Mouse (Mus musculus) midbrain, embryonic 10.5 days (tissue): ENCODE measurements around the gene Pgpep1l. TPM values are rescaled to one million over a fixed set of nuclear protein-coding genes. Genes with fewer than 3 reads are reported as not detected.

Experiments
- DNase-seq: peaks from one replicate; pipeline ENCODE4 v3.0.0-alpha.2; 2017; ENCODE audit warnings: low spot score
- H3K27ac ChIP-seq: fragments of 300-500 bp; sonication (generic); replicated peaks from 2 replicates; pipeline ENCODE4 v1.5.1; 2016; ENCODE audit warnings: mild to moderate bottlenecking
- H3K27me3 ChIP-seq: fragments of 300-500 bp; sonication (generic); 2 replicates; pipeline ENCODE4 v1.6.1; 2016; ENCODE audit warnings: low read depth, mild to moderate bottlenecking; ENCODE audit not compliant: poor library complexity, severe bottlenecking
- H3K36me3 ChIP-seq: fragments of 300-500 bp; sonication (generic); 2 replicates; pipeline ENCODE4 v1.6.1; 2016; ENCODE audit warnings: mild to moderate bottlenecking, moderate library complexity
- H3K4me1 ChIP-seq: fragments of 300-500 bp; sonication (generic); 2 replicates; pipeline ENCODE4 v1.6.1; 2016
- H3K4me3 ChIP-seq: fragments of 300-500 bp; sonication (generic); 2 replicates; pipeline ENCODE4 v1.5.1; 2016; ENCODE audit warnings: mild to moderate bottlenecking, moderate library complexity
- H3K9me3 ChIP-seq: fragments of 300-500 bp; sonication (generic); replicated peaks from 2 replicates; pipeline ENCODE4 v1.6.1; 2016; ENCODE audit warnings: mild to moderate bottlenecking
- WGBS: fragments of 180-500 bp; shearing (Covaris S2); methylation state at CpG from one replicate; pipeline ENCODE4 v1.1.7; 2016; 5-methylcytosine and 5-hydroxymethylcytosine counted together
- polyA plus RNA-seq: library from polyadenylated mRNA; unstranded; fragments of >200 nt; fragmentation: Nextera tagmentation; extraction: Ambion mirVana; gene quantifications from 2 replicates; pipeline ENCODE4 v1.2.1, GENCODE M21; 2016

Pgpep1l gene
- polyA plus RNA-seq, 1 experiment from 2014 or later = not detected

DNA sequence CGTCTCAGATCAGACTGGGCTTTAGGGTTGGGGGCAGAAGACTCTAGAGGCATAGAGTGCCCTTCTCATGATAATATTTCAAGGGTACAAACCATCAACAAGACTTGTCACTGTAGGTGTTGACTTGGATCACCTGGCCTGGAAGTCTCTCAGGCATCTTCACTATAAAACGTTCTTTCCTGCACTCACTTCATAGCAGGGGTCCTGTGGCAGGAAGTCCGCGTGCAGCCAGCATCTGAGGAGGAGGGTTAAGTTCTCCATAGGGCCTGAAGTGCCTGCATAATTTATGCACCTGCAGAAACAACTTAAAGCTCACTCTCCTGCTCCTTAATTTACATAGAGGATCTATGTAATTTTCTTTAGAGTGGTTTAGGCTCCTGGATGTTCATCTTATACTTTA lies 18.4 kb downstream of the Pgpep1l start:
- WGBS = 48% methylated on average over 4 of the region's 4 CpGs
- H3K4me1 ChIP-seq = no peaks in the 10 kb centered on the region
- H3K27ac ChIP-seq = no peak overlapping the region
- H3K9me3 ChIP-seq = 0 out of 2 replicates have a peak, but pooled peaks cover 5% of the 10 kb centered on the region
- H3K36me3 ChIP-seq = no peaks in the 10 kb centered on the region
- no peaks in the 10 kb centered on the region for H3K27me3 ChIP-seq
- no peak for DNase-seq
- H3K4me3 ChIP-seq = no peak overlapping the region

DNA sequence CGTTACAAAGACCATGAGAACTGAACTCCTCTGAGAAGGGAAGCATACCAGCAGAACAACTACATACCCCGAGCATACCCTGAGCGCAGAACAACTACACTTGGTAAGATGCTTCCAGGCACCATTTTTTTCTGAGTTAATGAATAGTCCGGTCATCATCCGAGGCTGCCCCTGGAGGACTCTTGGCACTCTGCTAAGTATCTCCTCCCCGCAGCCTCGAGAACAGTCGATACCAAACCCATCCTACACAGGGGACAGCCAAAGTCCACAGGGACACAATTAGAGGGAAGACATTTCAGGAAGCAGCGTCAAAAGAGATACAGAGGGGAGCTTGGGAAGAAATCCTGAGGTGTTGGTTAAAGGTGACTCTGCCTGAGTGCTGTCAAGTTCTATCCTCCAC lies 22.8 kb downstream of the Pgpep1l start:
- Histone ChIP-seq H3K4me1 (peaks cover 10% of the 10 kb centered on the region), H3K9me3 (no peaks in the 10 kb centered on the region), H3K27me3 (no peaks in the 10 kb centered on the region), H3K27ac (no peak overlapping the region), H3K36me3 (no peaks in the 10 kb centered on the region), H3K4me3 (no peak overlapping the region)
- WGBS = 89% methylated on average over 9 of the region's 9 CpGs
- DNase-seq = no peak

DNA sequence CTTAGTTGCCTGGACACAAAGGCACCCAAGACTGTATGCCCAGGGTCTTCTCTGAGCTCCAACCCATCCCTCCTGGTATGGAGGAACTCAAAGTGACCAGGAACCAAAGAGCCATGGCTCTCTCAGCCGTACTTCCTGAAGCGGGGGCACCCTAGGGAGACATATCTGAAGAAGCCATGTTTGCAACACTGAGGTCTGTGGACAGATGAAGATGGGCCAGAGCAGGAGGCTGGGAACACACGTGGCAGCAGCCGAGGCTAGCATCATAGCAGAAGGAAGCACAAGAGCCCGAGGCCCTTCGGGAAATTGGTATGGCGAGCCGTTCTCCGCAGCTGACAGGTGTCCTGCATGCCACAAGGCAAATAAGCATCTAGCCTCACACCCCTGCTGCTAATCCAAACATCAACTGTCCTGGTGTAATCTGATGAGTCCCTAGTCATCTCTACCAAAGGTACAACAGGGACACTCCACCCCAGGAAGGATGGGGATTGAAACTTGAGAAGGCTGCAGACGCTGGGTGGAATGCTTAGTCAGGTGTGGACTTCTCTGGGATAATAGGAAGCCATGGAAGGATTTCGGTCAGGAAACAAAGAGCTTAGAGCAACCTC lies 24.7 kb downstream of the Pgpep1l start:
- H3K27ac ChIP-seq = no peak overlapping the region
- H3K4me1 ChIP-seq = peaks cover 10% of the 10 kb centered on the region

DNA sequence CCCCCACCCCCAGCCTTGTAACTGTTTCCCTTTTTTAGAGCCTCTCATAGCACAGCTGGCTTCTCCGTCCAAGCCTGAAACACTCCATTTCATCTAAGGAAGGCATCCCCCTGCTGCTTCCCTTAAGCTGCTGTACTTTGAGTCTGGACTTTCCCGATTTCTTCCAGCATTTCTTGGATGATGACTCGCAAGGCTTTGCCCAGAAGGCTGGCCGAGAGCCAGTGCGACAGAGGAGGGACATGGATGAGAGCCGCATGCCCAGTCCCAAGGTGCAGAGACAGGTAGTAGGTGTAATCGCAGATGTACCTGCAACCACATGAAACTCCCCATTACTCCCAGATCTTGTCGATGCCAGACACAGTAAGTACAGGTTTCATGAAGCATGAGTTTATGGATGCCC lies 27.2 kb downstream of the Pgpep1l start:
- H3K9me3 ChIP-seq = no peaks in the 10 kb centered on the region
- WGBS = 88% methylated on average over 8 of the region's 8 CpGs
- H3K4me1 ChIP-seq = peaks cover 28% of the 10 kb centered on the region
- no peak overlapping the region for H3K27ac ChIP-seq
- H3K27me3 ChIP-seq = no peaks in the 10 kb centered on the region
- no peak for DNase-seq
- H3K4me3 ChIP-seq = no peak overlapping the region
- peaks cover under 1% of the 10 kb centered on the region for H3K36me3 ChIP-seq

More for the DNA sequence above, 24.7 kb downstream of the Pgpep1l start:
- no peak overlapping the region for H3K4me3 ChIP-seq
- no peak for DNase-seq
- WGBS = 65% methylated on average over 11 of the region's 11 CpGs
- no peaks in the 10 kb centered on the region for H3K27me3 ChIP-seq
- no peaks in the 10 kb centered on the region for H3K9me3 ChIP-seq
- no peaks in the 10 kb centered on the region for H3K36me3 ChIP-seq

DNA sequence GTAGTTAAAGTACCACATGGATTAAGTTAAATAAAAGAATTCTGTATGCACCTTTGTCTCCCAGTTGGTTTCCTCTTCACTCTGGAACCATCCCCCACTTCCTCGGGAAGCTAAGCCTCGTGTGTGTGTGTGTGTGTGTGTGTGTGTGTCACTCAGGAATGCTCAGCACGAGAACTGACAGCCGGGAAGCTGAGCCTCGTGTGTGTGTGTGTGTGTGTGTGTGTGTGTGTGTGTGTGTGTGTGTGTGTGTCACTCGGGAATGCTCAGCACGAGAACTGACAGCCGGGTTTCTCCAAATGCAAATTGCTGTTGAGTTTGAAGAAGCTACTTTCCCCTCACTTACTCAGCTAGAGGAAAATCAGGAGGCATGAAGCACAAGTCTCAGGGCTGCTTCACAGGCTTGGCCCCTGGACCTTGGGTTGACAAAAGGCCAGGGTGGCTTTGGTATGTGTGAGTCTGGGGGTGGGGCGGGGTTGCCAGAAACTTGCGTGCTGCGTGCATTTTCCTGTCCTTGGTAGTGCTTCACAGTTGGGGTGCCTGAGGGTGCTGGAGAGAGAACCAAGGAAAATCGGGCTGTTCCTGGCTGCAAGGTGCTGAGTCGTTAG lies 30.3 kb downstream of the Pgpep1l start:
- H3K9me3 ChIP-seq = no peaks in the 10 kb centered on the region
- no peak overlapping the region for H3K4me3 ChIP-seq
- H3K36me3 ChIP-seq = peaks cover 26% of the 10 kb centered on the region
- DNase-seq = peak; percentile 66
- H3K27me3 ChIP-seq = no peaks in the 10 kb centered on the region
- H3K4me1 ChIP-seq = peaks cover 25% of the 10 kb centered on the region
- 30% methylated on average over 13 of the region's 13 CpGs for WGBS
- peak overlapping the region; percentile 6 for H3K27ac ChIP-seq

DNA sequence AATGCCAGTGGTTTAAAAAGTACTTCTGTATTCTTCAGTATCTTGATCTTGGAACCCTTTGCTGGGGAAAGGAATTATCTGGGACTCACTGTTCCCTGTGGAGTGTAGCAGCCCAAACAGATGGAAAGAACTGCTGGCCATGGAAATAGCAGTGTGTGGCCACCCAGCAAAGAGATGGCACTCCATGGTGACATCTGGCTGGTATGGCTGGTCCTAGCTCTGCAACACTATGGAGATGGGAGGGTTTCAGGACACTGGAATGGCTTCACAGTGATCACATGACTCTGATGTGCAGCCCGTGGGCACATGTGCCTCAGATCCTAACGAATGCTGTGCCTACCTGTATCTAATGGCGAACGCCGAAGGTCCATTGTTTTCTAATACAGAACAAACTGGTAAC lies 31.5 kb downstream of the Pgpep1l start:
- no peak for DNase-seq
- WGBS = 89% methylated on average over 5 of the region's 5 CpGs
- Histone ChIP-seq H3K36me3 (peaks cover 35% of the 10 kb centered on the region), H3K27me3 (no peaks in the 10 kb centered on the region), H3K4me3 (no peak overlapping the region), H3K27ac (no peak overlapping the region), H3K4me1 (peaks cover 34% of the 10 kb centered on the region), H3K9me3 (no peaks in the 10 kb centered on the region)

DNA sequence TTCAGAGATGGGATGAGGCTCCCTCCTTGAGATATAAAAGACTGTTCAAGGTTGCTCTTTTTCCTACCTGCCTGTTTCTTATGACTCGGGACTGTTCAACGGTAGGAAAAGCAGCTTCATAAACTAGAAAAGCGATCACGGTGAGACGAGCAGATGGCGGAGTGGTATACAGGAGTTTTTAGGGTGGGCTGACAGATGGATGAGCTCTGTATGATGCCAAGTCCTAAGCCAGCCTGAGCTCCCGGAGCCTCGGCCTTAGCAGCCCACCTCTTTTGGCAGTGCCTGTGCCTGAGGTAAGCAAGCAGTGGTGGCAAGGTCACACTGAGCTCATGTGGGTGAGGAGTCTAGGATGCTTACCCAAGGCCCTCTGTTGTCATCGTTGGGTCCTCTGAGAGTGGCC lies 33.2 kb downstream of the Pgpep1l start:
- peaks cover 36% of the 10 kb centered on the region for H3K4me1 ChIP-seq
- H3K27ac ChIP-seq = no peak overlapping the region
- H3K4me3 ChIP-seq = no peak overlapping the region
- no peaks in the 10 kb centered on the region for H3K27me3 ChIP-seq
- no peak for DNase-seq
- no peaks in the 10 kb centered on the region for H3K9me3 ChIP-seq
- WGBS = 95% methylated on average over 9 of the region's 9 CpGs
- peaks cover 52% of the 10 kb centered on the region for H3K36me3 ChIP-seq

DNA sequence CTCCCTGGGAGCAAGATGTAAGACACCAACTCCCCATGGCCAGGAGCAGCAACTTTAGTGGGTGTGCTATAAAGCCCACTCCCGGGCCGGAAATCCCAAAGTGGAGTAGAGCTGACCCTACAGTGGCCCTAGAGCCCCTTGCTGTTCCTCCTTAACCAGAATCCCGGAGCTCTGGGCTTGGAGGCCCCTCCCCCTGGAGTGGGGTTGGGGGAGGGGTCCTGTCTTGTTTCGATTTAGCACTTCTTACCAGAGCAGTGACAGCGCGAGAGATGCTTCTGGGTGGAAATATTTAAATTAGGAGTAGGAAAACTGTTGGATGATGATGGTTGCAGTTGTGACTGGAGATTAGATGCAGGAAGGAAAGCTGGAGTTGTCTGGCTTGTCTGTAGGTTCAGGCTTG lies 35.5 kb downstream of the Pgpep1l start:
- 49% methylated on average over 6 of the region's 6 CpGs for WGBS
- Histone ChIP-seq H3K27ac (peak overlapping the region; percentile 46; the same call in 1 of the 2 replicates), H3K27me3 (no peaks in the 10 kb centered on the region), H3K4me1 (peaks cover 30% of the 10 kb centered on the region), H3K4me3 (no peak overlapping the region), H3K36me3 (peaks cover 75% of the 10 kb centered on the region), H3K9me3 (no peaks in the 10 kb centered on the region)
- no peak for DNase-seq

DNA sequence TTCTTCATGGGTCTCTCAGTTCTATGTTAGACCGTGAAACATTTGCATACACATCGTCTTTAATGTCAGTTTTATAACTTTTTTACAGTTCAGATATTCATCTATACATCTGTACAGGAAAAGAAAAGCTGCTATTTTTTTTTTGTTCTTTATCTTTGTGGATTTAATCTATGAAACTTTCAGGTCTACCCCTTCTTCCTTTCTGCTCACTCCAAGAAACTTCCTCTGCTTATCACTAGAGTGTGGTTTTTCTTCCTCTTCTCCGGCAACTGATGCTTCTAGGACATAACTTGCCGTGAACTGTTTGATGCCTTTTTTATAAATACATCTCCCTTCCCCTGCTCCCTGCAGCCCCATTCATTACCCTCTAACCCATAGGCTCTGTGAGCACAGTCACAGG lies 36.4 kb downstream of the Pgpep1l start:
- Histone ChIP-seq H3K4me3 (no peak overlapping the region), H3K4me1 (peaks cover 30% of the 10 kb centered on the region), H3K9me3 (no peaks in the 10 kb centered on the region), H3K27me3 (no peaks in the 10 kb centered on the region), H3K27ac (peak overlapping the region; percentile 30; the same call in 1 of the 2 replicates), H3K36me3 (peaks cover 84% of the 10 kb centered on the region)
- WGBS = 90% methylated on average over 4 of the region's 4 CpGs
- DNase-seq = no peak

DNA sequence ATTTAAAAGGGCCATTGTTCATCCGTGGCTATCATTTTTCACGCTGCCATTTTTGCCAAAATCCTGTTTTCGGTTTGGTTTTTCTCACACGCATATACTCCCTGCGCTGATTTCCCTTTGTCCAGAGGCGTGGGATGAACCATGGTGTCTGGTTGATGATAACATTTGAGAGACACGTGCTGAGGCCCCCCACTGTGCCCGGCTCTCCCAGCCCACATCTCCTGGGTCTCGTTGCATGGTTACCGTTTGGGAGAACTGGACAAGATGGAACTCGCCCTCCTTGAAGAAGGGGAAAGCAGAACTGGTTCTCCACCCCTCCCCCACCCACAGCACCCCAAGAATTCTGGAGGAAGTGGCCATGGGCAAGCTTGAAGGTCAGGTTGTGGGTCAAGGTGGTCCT lies 37.0 kb downstream of the Pgpep1l start:
- H3K4me3 ChIP-seq = no peak overlapping the region
- H3K27me3 ChIP-seq = no peaks in the 10 kb centered on the region
- H3K36me3 ChIP-seq = peaks cover 90% of the 10 kb centered on the region
- no peaks in the 10 kb centered on the region for H3K9me3 ChIP-seq
- peaks cover 28% of the 10 kb centered on the region for H3K4me1 ChIP-seq
- H3K27ac ChIP-seq = no peak overlapping the region; the same call in 1 of the 2 replicates
- DNase-seq = no peak
- 82% methylated on average over 11 of the region's 11 CpGs for WGBS

DNA sequence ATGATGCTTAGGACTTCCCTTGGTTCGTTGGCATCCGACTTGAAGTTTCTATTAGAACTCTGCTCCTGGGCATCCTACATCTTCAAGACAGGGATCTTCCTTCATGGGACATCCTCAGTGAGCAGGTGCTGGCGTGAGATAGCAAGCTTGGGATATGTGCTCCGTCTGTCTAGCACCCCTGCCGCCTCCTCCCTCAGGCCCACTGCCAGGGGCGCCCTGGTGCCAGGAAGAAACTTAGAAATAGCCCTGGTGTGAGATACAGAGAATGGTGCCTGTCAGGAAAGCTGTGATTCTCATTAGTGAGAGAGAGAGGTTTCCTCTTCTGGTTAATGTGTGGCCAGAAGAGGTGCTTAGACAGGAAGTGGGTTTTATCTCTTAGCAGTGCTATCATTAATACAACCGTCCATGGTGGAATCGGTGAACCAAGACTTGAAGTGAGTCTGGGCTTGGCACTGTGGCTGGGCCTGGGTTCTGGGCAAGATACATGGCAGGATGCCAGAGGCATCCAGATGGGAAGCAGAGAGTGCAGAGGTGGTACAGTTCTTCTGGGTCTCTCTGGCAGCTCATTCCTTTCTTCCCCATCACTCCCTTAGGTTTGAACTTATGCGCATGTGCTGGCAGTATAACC lies 38.5 kb downstream of the Pgpep1l start:
- H3K27me3 ChIP-seq = no peaks in the 10 kb centered on the region
- no peak overlapping the region for H3K27ac ChIP-seq
- no peaks in the 10 kb centered on the region for H3K9me3 ChIP-seq
- DNase-seq = no peak
- H3K4me3 ChIP-seq = no peak overlapping the region
- peaks cover 28% of the 10 kb centered on the region for H3K4me1 ChIP-seq
- WGBS = 94% methylated on average over 9 of the region's 9 CpGs
- H3K36me3 ChIP-seq = peaks cover 90% of the 10 kb centered on the region

DNA sequence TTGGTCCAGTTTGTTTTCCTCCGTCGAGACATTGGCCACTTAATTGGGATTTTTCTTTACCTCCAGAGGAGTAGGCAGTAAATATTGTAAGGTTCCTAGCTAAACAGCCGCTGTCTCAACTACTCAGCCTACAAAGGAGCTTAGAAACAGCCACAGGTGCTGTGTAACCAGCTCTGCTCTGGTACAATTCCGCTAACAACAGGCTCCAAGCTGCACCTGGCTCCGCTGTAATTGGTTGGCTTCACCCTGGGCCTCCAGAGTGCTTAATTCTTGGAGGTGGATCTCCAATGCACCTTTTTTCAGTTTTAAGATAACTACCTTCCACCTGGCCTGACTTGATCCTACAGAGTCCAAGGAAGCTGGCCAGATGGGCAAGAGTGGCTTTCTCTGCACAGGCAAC lies 40.0 kb downstream of the Pgpep1l start:
- Histone ChIP-seq H3K27ac (no peak overlapping the region), H3K27me3 (no peaks in the 10 kb centered on the region), H3K4me3 (no peak overlapping the region), H3K9me3 (no peaks in the 10 kb centered on the region), H3K4me1 (peaks cover 26% of the 10 kb centered on the region), H3K36me3 (peaks cover 92% of the 10 kb centered on the region)
- WGBS = 95% methylated on average over 5 of the region's 5 CpGs
- DNase-seq = no peak

DNA sequence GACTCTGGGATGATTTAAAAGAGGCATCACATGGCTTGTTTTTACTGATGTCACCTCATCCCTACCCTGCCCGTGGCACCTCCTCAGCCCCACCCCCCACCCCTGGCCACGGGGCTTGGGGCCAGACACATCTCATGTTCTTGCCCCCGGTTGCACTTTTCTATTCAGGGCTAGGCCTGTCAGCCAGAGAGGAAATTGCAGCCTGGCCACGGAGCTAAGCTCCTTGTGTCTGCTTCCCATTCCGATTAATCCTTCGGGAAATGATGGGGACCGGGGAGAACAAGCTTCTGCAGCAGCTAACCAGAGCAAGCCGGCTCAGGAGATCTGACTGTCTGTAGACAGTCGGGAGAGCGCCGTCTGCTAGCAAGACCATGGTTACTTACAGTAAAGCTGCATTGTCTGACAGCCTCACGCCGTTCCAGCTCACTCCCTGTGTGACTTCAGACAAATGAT lies 40.7 kb downstream of the Pgpep1l start:
- 70% methylated on average over 13 of the region's 13 CpGs for WGBS
- Histone ChIP-seq H3K36me3 (peaks cover 96% of the 10 kb centered on the region), H3K27me3 (no peaks in the 10 kb centered on the region), H3K4me1 (peaks cover 23% of the 10 kb centered on the region), H3K4me3 (no peak overlapping the region), H3K9me3 (no peaks in the 10 kb centered on the region), H3K27ac (no peak overlapping the region)
- DNase-seq = no peak
